Mouse (Mus musculus): ENCODE measurements at regions not wholly inside any gene's neighbourhood (a gene's known extent, or its start where the extent isn't known, plus 50 kb on each side); places are given as distances from the start of the nearest gene placed in this dataset.
"Not testable (repeated sequence)": the region's sequence is repeated elsewhere in the genome, so short reads cannot be mapped to it uniquely, and the experiment has no call there.

- no peak for DNase-seq
Measured at GRCm38 (mm10) chr13:26865930-26866555, 96.1 kb upstream of the Hdgfl1 start.

- DNase-seq, result no peak
Measured at GRCm38 (mm10) chr13:26867794-26868193, 97.8 kb upstream of the Hdgfl1 start.

- DNase-seq, result peak; percentile 92
Measured at GRCm38 (mm10) chr13:26916477-26916876, 140.9 kb upstream of the Prl start.

GRCm38 (mm10) chr13:26932695-26933438 lies 124.5 kb upstream of the Prl start:
- DNase-seq, result peak; percentile 90

GRCm38 (mm10) chr13:26933838-26934237 lies 123.5 kb upstream of the Prl start:
- no peak for DNase-seq

GRCm38 (mm10) chr13:26940436-26940835 lies 116.9 kb upstream of the Prl start:
- DNase-seq, result peak; percentile 90

GRCm38 (mm10) chr13:26944487-26944886 lies 112.9 kb upstream of the Prl start:
- no peak for DNase-seq

- no peak for DNase-seq
Measured at GRCm38 (mm10) chr13:26951461-26951860, 105.9 kb upstream of the Prl start.

GRCm38 (mm10) chr13:26953834-26954233 lies 103.5 kb upstream of the Prl start:
- no peak for DNase-seq

- DNase-seq, result no peak
Measured at GRCm38 (mm10) chr13:26959534-26960100, 97.8 kb upstream of the Prl start.

GRCm38 (mm10) chr13:26960531-26960930 lies 96.8 kb upstream of the Prl start:
- DNase-seq, result not testable (repeated sequence)

- no peak for DNase-seq
Measured at GRCm38 (mm10) chr13:26976024-26976423, 81.3 kb upstream of the Prl start.

GRCm38 (mm10) chr13:26980475-26980874 lies 76.9 kb upstream of the Prl start:
- no peak for DNase-seq

All from heart, adult 11 months (tissue).